Mouse (Mus musculus) cerebellum, adult 2 months (tissue): ENCODE results near the gene Gm45021. TPM values are rescaled to one million over a fixed set of nuclear protein-coding genes. Genes with fewer than 3 reads are reported as not detected.

ENCODE experiments used
- DNase-seq, 2 experiments: peaks; one replicate each; pipeline ENCODE4 v3.0.0; 2021
- H3K27ac ChIP-seq: fragments of 200-500 bp; 2 replicates; pipeline ENCODE4 v1.5.1; 2012; ENCODE audit warnings: low read length, control low read depth, inconsistent platforms; ENCODE audit not compliant: insufficient read depth
- H3K27me3 ChIP-seq: fragments of 200-500 bp; 2 replicates; pipeline ENCODE4 v1.6.1; 2012; ENCODE audit warnings: inconsistent platforms, mild to moderate bottlenecking, low read length, moderate library complexity; ENCODE audit not compliant: control insufficient read depth, insufficient read depth
- H3K4me1 ChIP-seq: fragments of 200-500 bp; 2 replicates; pipeline ENCODE4 v1.6.1; 2011; ENCODE audit warnings: low read length; ENCODE audit not compliant: control insufficient read depth, insufficient read depth
- H3K4me3 ChIP-seq: fragments of 200-500 bp; replicated peaks from 2 replicates; pipeline ENCODE3; 2011; ENCODE audit warnings: mild to moderate bottlenecking, low read depth, low read length, control low read depth; ENCODE audit not compliant: insufficient read depth
- CTCF ChIP-seq: fragments of 200-500 bp; IDR thresholded peaks from 2 replicates; pipeline ENCODE4 v1.5.1; 2011; ENCODE audit warnings: low read depth, mild to moderate bottlenecking, control low read depth, low read length, moderate library complexity, borderline replicate concordance; ENCODE audit not compliant: insufficient read depth
- POLR2A ChIP-seq: fragments of 200-500 bp; IDR thresholded peaks from 2 replicates; pipeline ENCODE4 v1.6.1; 2011; ENCODE audit warnings: low read length, control low read depth, borderline replicate concordance; ENCODE audit not compliant: insufficient read depth
- WGBS: fragments of 180-500 bp; shearing (Covaris S2); methylation state at CpG from one replicate; pipeline ENCODE4 v1.1.7; 2018; 5-methylcytosine and 5-hydroxymethylcytosine counted together
- polyA plus RNA-seq: library from polyadenylated mRNA; depleted of rRNA; stranded (reverse); fragments of >200 nt; gene quantifications from 2 replicates; pipeline ENCODE4 v1.2.3, GENCODE M21; 2012

Gm45021 gene
- polyA plus RNA-seq, 1 experiment = not detected

DNA sequence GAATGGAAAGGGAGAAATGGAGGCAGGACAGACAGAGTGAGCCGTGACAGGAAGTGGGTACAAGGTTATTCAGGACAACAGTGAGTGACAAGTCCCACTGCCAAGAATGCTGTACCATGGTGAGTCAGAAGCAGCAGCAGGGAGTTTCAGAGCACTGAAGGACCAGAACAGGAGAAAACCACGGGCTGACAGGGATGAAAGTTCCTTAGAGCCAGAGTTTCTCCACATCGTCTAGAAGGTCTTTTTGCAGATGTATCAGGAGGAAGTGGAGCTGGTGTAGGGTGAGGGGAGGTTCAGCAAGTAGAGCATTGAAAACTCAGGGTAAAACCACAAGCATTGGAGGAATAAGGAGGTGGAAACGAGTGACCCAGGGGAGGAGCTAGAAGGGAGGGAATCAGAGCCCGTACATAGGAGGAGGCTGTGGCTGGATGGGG is 10.2 kb upstream of the Gm45021 start:
- Histone ChIP-seq H3K27ac (peak overlapping the region; percentile 47; the same call in 1 of the 2 replicates), H3K4me1 (peaks cover 2% of the 10 kb centered on the region; the same call in 1 of the 2 replicates), H3K27me3 (no peaks in the 10 kb centered on the region), H3K4me3 (no peak overlapping the region)
- no peak for DNase-seq
- 18% methylated on average over 5 of the region's 5 CpGs for WGBS
- no peak for TF ChIP-seq CTCF
- no peak for TF ChIP-seq POLR2A

DNA sequence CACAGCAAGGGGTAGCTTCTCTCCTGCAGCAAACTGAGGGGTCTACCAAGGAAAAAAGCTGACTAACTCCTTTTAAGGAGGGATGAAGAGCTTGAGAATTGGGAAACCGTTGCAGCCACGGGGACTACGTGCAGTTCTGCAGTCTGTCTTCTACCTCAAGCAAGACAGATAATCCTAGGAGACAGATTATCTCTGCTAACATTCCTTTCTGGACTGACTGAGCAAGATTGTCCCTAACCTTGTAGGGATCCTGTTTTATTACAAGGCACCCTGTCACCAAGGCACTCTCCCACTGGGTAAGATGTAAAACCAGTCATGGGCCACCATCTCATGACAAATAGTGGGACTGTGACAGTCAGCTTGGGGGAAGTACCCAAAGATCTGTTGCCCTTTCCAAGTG is 8.2 kb upstream of the Gm45021 start:
- H3K4me3 ChIP-seq = no peak overlapping the region
- peaks cover 2% of the 10 kb centered on the region; the same call in 1 of the 2 replicates for H3K4me1 ChIP-seq
- H3K27me3 ChIP-seq = no peaks in the 10 kb centered on the region
- H3K27ac ChIP-seq = no peak overlapping the region
- TF ChIP-seq POLR2A (no peak), CTCF (no peak)
- WGBS = 40% methylated on average over 3 of the region's 3 CpGs
- no peak for DNase-seq

DNA sequence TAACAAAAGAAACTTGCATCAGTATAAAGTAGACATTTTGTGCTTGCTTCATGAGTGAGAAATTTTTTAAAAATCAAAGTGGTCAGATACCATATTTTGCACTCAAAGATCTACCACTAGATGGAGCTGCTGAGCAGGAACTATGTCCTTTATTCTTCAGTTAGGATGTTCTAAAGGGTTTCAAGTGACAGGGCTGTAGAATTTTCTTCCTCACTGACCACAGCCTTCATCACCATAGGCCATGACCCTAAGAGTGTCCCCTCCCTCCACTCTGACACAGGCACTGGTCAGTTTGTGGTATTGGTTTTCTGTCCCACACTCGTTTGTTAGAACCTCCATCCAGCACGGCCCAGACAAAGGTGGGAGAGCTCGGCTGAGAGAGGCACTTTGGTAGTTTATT is 7.4 kb upstream of the Gm45021 start:
- H3K27ac ChIP-seq = no peak overlapping the region
- DNase-seq = peak; percentile 38 to 50
- no peaks in the 10 kb centered on the region for H3K27me3 ChIP-seq
- peaks cover 2% of the 10 kb centered on the region; the same call in 1 of the 2 replicates for H3K4me1 ChIP-seq
- WGBS = 77% methylated on average over 3 of the region's 3 CpGs
- H3K4me3 ChIP-seq = no peak overlapping the region
- TF ChIP-seq POLR2A (no peak), CTCF (peak; percentile 31; the same call in 1 of the 2 replicates)

DNA sequence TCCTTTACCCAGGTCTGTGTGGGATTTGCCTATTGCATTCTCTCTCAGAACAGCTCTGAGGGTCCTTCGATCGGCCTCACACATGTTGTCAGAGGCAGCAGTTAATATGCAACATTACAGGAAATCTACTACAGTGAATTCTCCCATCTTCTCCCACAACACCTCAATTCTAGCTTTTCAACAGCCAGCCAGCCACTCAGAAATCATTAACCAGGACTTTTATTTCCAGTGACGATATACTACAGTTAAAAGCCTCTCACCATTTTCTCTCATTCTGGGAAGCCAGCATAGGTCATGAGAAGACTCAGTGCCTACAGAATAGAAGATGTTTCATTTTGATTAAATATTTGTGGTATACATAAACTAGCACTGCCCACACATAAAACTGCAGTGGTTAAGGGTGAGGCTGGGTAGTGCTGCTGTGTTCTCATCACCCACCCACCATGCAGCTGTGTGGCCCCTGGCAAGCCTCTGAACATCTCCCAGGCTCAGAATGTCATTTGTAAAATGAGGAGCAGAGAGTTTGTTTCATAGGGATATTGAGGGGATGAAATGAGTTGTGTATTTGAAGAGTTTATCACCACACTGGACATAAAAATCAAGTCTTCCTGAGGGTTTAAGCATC is 1.9 kb downstream of the Gm45021 start:
- H3K4me3 ChIP-seq = no peak overlapping the region
- no peak for DNase-seq
- H3K27me3 ChIP-seq = no peaks in the 10 kb centered on the region
- H3K27ac ChIP-seq = no peak overlapping the region
- no peak for TF ChIP-seq POLR2A
- TF ChIP-seq CTCF = no peak
- H3K4me1 ChIP-seq = peaks cover 4% of the 10 kb centered on the region
- WGBS = 93% methylated on average over 3 of the region's 3 CpGs

DNA sequence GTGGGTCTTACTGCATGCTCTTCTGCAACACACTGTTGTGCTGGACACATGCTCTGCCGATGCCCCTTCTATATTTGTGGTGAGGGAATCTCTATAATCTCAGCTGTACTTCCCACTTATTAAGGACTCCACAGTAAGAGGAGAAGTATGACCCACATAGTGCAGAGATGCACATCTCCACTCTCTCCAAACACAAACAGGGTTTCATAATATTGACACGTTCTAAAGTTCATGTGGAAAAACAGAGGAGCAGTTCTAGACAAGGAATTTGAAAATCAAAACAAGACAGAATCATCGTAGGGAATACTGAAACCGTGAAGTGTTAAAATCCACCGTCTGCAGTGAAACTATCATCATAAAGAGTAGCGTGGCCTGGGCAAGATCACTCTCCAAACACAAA is 2.5 kb downstream of the Gm45021 start:
- Histone ChIP-seq H3K27me3 (no peaks in the 10 kb centered on the region), H3K27ac (no peak overlapping the region), H3K4me1 (peaks cover 4% of the 10 kb centered on the region), H3K4me3 (no peak overlapping the region)
- 96% methylated on average over 6 of the region's 6 CpGs for WGBS
- no peak for DNase-seq
- TF ChIP-seq POLR2A (no peak), CTCF (no peak)

DNA sequence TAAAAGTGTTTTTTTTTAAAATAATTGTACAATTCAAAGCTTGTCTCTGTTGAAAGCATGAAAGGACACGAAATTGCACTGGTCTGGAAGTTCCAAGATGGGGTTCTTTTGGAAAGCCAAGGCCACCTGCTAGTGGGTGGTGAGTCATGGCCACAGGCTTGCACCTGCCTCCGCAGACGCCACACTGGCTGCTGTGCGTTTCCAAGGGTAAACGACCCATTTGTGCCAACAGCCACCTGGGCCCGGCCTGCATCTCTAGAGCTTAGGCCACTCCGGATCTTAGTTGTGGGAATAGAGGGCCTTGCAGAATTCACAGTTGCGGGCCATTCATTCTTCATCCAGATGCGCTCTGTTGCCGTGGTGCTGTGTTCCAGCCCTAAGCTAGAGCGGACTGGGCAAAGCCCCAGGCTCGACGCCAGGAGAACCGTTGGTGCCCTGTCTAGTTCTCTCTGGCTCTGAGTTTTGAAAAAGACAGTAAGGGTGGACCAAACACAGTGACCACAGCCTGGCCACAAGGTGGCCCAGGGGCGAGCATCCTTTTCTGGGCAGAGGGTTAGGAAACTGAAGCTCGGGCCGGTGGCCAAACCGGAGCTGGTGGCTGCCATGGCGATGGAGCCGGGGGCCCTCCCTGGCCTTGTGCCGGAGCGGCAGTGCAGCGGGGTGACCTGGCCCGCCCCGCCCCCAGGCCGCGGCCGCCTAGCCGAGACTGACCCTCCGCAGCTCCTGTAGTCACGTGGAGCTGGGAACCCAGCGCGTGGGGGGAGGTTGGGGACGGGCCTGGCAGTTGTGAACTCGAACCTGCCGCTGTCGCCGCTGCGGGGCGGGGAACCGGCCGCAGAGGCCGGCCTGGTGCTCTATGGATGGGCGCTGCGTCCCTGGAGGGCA is 4.0 kb downstream of the Gm45021 start, which contains the start of the genes Repin1 and Gm44965:
TSS of gene Repin1 (plus strand) at position 726 of the 885 bp plus-strand sequence.
TSS of gene Gm44965 (plus strand) at position 784 of the 885 bp plus-strand sequence.
- Histone ChIP-seq H3K27me3 (no peaks in the 10 kb centered on the region), H3K4me1 (peaks cover 10% of the 10 kb centered on the region), H3K27ac (peak within 1 kb of the TSS; percentile 96), H3K4me3 (peak within 1 kb of the TSS; percentile 79)
- peak; percentile 96 to 99 for DNase-seq
- peak; percentile 59 for TF ChIP-seq CTCF
- peak; percentile 48; the same call in 1 of the 2 replicates for TF ChIP-seq POLR2A
- WGBS = 1% methylated on average over 45 of the region's 45 CpGs

DNA sequence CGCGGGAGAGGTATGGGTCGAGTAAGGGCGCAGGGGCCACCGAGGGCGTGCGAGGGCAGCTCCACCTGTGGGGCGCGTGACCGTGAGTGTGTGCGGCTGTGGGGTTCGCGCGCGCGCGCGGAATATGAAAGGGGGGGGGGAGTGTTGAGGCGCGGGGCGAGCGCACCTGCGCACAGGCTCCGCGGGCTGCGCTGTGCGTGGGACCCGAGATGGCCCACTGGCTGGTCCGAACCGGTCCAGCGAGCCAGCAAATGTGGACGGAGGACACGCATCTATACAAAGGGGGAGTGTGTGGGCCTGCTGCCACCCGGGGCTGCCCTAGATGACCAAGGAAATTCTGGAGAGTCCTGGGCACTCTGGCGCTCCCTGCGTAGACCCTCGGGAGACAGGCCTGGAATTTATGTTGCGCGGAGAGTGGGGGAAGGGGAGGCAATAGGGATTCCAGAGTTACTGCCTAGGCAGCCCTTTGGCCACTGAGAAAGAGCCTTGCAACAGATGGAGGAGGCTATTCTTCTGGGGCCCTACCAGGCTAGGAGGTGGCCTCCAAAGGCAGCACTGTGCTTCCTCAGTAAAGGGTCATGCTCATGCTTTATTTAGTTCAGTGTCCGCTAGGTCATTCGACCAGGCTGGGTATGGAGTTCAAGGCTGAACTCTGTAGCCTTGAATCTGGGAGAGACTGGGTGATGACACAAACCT is 4.8 kb downstream of the Gm45021 start:
- H3K4me3 ChIP-seq = peak overlapping the region; percentile 79
- H3K27ac ChIP-seq = peak overlapping the region; percentile 96
- no peak for DNase-seq
- 1% methylated on average over 41 of the region's 41 CpGs for WGBS
- no peak for TF ChIP-seq CTCF
- peak; percentile 61; the same call in 1 of the 2 replicates for TF ChIP-seq POLR2A
- no peaks in the 10 kb centered on the region for H3K27me3 ChIP-seq
- H3K4me1 ChIP-seq = peaks cover 10% of the 10 kb centered on the region

DNA sequence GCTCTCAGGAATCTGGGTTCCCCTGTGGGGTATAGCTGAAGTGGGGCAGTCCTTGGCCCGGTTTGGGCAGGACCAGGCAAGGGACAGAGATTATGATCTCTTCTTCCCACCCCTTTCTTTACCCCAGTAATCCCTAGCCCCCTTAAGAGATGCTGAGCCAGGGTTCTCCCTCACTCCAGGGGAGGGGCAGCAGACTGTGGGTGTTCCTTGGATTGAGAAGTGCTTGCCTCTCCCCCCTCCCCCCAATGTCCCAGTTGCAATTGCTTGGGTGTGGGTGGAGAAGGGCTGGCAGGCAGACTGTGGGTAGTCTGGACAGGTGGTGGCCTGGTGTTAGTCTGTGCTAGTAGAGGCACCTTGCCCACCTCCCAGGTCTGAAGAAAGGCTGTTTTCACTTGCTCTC is 5.9 kb downstream of the Gm45021 start:
- H3K4me1 ChIP-seq = peaks cover 10% of the 10 kb centered on the region
- H3K27me3 ChIP-seq = no peaks in the 10 kb centered on the region
- TF ChIP-seq POLR2A (no peak), CTCF (no peak)
- peak overlapping the region; percentile 79 for H3K4me3 ChIP-seq
- 27% methylated on average over 1 of the region's 1 CpGs for WGBS
- peak; percentile 39 to 60 for DNase-seq
- peak overlapping the region; percentile 20; the same call in 1 of the 2 replicates for H3K27ac ChIP-seq
